12 mouse cellular contexts compared by ENCODE assay signal in genomic region chr12:73699471-73700186, GRCm38 (mm10).
DNase-seq lines count a peak whose midpoint lies in the region; ATAC-seq and TF ChIP-seq lines count a peak whose summit lies in the region.
"Had no signal": no experiment of that assay in that cellular context is flagged by ENCODE, and none has a peak within 500 bp of the region (broad histone marks: within the 10 kb centered on the region; RNA-seq: fewer than 3 reads in every experiment).

No protein-coding gene starts in this region.

- H3K36me3 ChIP-seq in hindbrain, postnatal 0 days (ENCODE audit: insufficient read depth, low read length) = no peaks in the 10 kb centered on the region
- H3K36me3 ChIP-seq in kidney, embryonic 15.5 days = 0 out of 2 replicates have a peak, but pooled peaks cover 2% of the 10 kb centered on the region
- H3K36me3 ChIP-seq: limb, embryonic 10.5 days had no signal

- H3K4me1 ChIP-seq in hindbrain, postnatal 0 days (ENCODE audit: insufficient read depth, low read length) = no peaks in the 10 kb centered on the region
- 0 out of 2 replicates have a peak, but pooled peaks cover 8% of the 10 kb centered on the region for H3K4me1 ChIP-seq in kidney, embryonic 15.5 days

- no peak overlapping the region for H3K9ac ChIP-seq in hindbrain, postnatal 0 days (replicated peaks; ENCODE audit: low read length)
- no peak overlapping the region for H3K9ac ChIP-seq in kidney, embryonic 15.5 days

- H3K4me2 ChIP-seq in hindbrain, postnatal 0 days (ENCODE audit: low read depth, low read length) = 0 out of 2 replicates have a peak overlapping the region, but pooled peaks have one; percentile 6
- no peak overlapping the region for H3K4me2 ChIP-seq in kidney, embryonic 15.5 days

- H3K27me3 ChIP-seq in hindbrain, postnatal 0 days (ENCODE audit: insufficient read depth, low read length) = no peaks in the 10 kb centered on the region
- no peaks in the 10 kb centered on the region for H3K27me3 ChIP-seq in kidney, embryonic 15.5 days

- no peak overlapping the region; the same call in 1 of the 2 replicates for H3K27ac ChIP-seq in hindbrain, postnatal 0 days
- H3K27ac ChIP-seq in kidney, embryonic 15.5 days = no peak overlapping the region
- H3K27ac ChIP-seq: limb, embryonic 10.5 days had no signal

- 0 out of 2 replicates have a peak, but pooled peaks have one; percentile 31 for ATAC-seq in hindbrain, postnatal 0 days
- ATAC-seq in kidney, embryonic 15.5 days (replicated peaks; ENCODE audit: low FRiP score) = no peak
- no peak for ATAC-seq in megakaryocyte-erythroid progenitor cell, adult 5-6 weeks (replicated peaks; ENCODE audit: low FRiP score, low TSS enrichment, poor library complexity, severe bottlenecking)

- no peak for TF ChIP-seq CTCF in hindbrain, postnatal 0 days (IDR thresholded peaks at IDR 0.05; ENCODE audit: low read depth)

- no peaks in the 10 kb centered on the region for H3K9me3 ChIP-seq in hindbrain, postnatal 0 days (ENCODE audit: low read length)
- H3K9me3 ChIP-seq in kidney, embryonic 15.5 days (replicated peaks) = no peaks in the 10 kb centered on the region
- H3K9me3 ChIP-seq: limb, embryonic 10.5 days had no signal

- intact Hi-C loops in left cerebral cortex, postnatal 10 days (cut with DNase I) = loop anchor here (5.0 to 10.0 kb wide), 2 partner anchors 303 to 1695 kb away; no protein-coding TSS in a partner anchor

- WGBS in hindbrain, postnatal 0 days = 51% methylated on average over 17 of the region's 17 CpGs
- WGBS in kidney, embryonic 15.5 days = 51% methylated on average over 17 of the region's 17 CpGs

- H3K4me3 ChIP-seq in hindbrain, postnatal 0 days (ENCODE audit: low read length) = no peak overlapping the region
- no peak overlapping the region for H3K4me3 ChIP-seq in kidney, embryonic 15.5 days (replicated peaks)
- H3K4me3 ChIP-seq: limb, embryonic 10.5 days had no signal

- DNase-seq in left cerebral cortex, adult 11 months (ENCODE audit: low spot score) = peak; percentile 32
- DNase-seq in left cerebral cortex, postnatal 10 days (ENCODE audit: extremely low spot score in 1 of 2, low spot score in 2 of 2) = no peak
- DNase-seq in brain, adult 2 months (ENCODE audit: low read depth, low spot score) = peak; percentile 54
- peak; percentile 32 for DNase-seq in hindbrain, postnatal 0 days (ENCODE audit: low spot score)
- DNase-seq in telencephalon, adult 2 months (ENCODE audit: low read depth, low spot score) = peak; percentile 33
- no peak for DNase-seq in spleen, adult 12 weeks (ENCODE audit: low spot score)
- DNase-seq: adrenal gland, postnatal 25 days; cerebellum, postnatal 25 days; lung, postnatal 14 days had no signal

Comparison
In these comparisons a context has a peak if more than half of its experiments do, and no peak if none do; other contexts are left out.
1. DNase-seq: peak in left cerebral cortex, adult 11 months (single experiment), brain, adult 2 months (single experiment), hindbrain, postnatal 0 days (single experiment) and telencephalon, adult 2 months (single experiment); none in left cerebral cortex, postnatal 10 days (0 of 2) and spleen, adult 12 weeks (single experiment).